Mouse (Mus musculus): Measurements from ENCODE around the gene Neu1.

DNA sequence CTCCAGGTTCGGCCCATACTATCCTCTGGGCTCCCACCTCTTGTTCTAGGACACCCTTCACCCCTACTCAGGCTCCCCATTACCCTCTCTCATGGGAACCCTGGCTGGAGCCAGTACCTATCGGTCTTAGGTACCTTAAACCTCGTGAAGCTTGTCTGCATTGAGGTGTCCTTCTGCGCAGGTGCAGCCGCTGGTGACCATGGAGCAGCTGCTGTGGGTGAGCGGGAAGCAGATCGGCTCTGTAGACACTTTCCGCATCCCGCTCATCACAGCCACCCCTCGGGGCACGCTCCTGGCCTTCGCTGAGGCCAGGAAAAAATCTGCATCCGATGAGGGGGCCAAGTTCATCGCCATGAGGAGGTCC lies 664 bp downstream of the Neu1 start:
- TF ChIP-seq CTCF (IDR thresholded peaks at IDR 0.05; ENCODE audit: extremely low read depth, insufficient read length, insufficient replicate concordance, low read depth, low read length) = no peak
- TF ChIP-seq POLR2A (IDR thresholded peaks at IDR 0.05; ENCODE audit: low read depth, low read length) = no peak

Data from small intestine, adult 2 months (tissue).